Mouse (Mus musculus): ENCODE results near the gene Vps51.

Gene Vps51

GRCm38 (mm10) chr19:6076564-6077393, at the start of gene Vps51:
TSS of gene Vps51 (minus strand) at chr19:6077231.
- DNase-seq (ENCODE audit: low spot score in 2 of 2): peak; percentile 73 to 85

- DNase-seq (ENCODE audit: low spot score in 2 of 2): no peak
Measured at GRCm38 (mm10) chr19:6126289-6126688, 49.3 kb upstream of the Vps51 start.

- no peak for DNase-seq (ENCODE audit: low spot score in 2 of 2)
Measured at GRCm38 (mm10) chr19:6124898-6125297, 47.9 kb upstream of the Vps51 start.

GRCm38 (mm10) chr19:6123330-6123729, 46.3 kb upstream of the Vps51 start:
- no peak for DNase-seq (ENCODE audit: low spot score in 2 of 2)

- DNase-seq (ENCODE audit: low spot score in 2 of 2): no peak
Measured at GRCm38 (mm10) chr19:6121761-6122160, 44.7 kb upstream of the Vps51 start.

GRCm38 (mm10) chr19:6118677-6119185, 41.7 kb upstream of the Vps51 start:
- DNase-seq (ENCODE audit: low spot score in 2 of 2): no peak

GRCm38 (mm10) chr19:6117986-6118676, 41.1 kb upstream of the Vps51 start, which contains the start of gene Sac3d1:
TSS of gene Sac3d1 (minus strand) at chr19:6118650.
- DNase-seq (ENCODE audit: low spot score in 2 of 2): peak; percentile 79 to 82

GRCm38 (mm10) chr19:6117346-6117985, 40.4 kb upstream of the Vps51 start:
- DNase-seq (ENCODE audit: low spot score in 2 of 2): no peak

GRCm38 (mm10) chr19:6116113-6116850, 39.3 kb upstream of the Vps51 start:
- no peak for DNase-seq (ENCODE audit: low spot score in 2 of 2)

GRCm38 (mm10) chr19:6113116-6113515, 36.1 kb upstream of the Vps51 start:
- no peak for DNase-seq (ENCODE audit: low spot score in 2 of 2)

GRCm38 (mm10) chr19:6105586-6105985, 28.6 kb upstream of the Vps51 start, which contains the start of gene Naaladl1:
TSS of gene Naaladl1 (plus strand) at chr19:6105782.
- DNase-seq (ENCODE audit: low spot score in 2 of 2): no peak

- no peak for DNase-seq (ENCODE audit: low spot score in 2 of 2)
Measured at GRCm38 (mm10) chr19:6104476-6104875, 27.4 kb upstream of the Vps51 start.

GRCm38 (mm10) chr19:6102169-6102853, 25.3 kb upstream of the Vps51 start:
- DNase-seq (ENCODE audit: low spot score in 2 of 2): no peak

GRCm38 (mm10) chr19:6101186-6101585, 24.2 kb upstream of the Vps51 start:
- no peak for DNase-seq (ENCODE audit: low spot score in 2 of 2)

- no peak for DNase-seq (ENCODE audit: low spot score in 2 of 2)
Measured at GRCm38 (mm10) chr19:6097847-6098246, 20.8 kb upstream of the Vps51 start.

- DNase-seq (ENCODE audit: low spot score in 2 of 2): no peak
Measured at GRCm38 (mm10) chr19:6094119-6094518, 17.1 kb upstream of the Vps51 start, which contains the start of gene AC131692.1. TSS of gene AC131692.1 (plus strand) at chr19:6094419.

- DNase-seq (ENCODE audit: low spot score in 2 of 2): no peak
Measured at GRCm38 (mm10) chr19:6088841-6089240, 11.8 kb upstream of the Vps51 start.

- DNase-seq (ENCODE audit: low spot score in 2 of 2): no peak
Measured at GRCm38 (mm10) chr19:6085417-6085879, 8.4 kb upstream of the Vps51 start.

- peak; percentile 92 to 93 for DNase-seq (ENCODE audit: low spot score in 2 of 2)
Measured at GRCm38 (mm10) chr19:6084478-6085248, 7.6 kb upstream of the Vps51 start, which contains the start of the genes Zfpl1 and Cdca5. TSS of gene Zfpl1 (minus strand) at chr19:6084956. TSS of gene Cdca5 (plus strand) at chr19:6084983.

GRCm38 (mm10) chr19:6082156-6082555, 5.1 kb upstream of the Vps51 start, which contains the start of gene Gm28374:
TSS of gene Gm28374 (minus strand) at chr19:6082256.
- no peak for DNase-seq (ENCODE audit: low spot score in 2 of 2)

Data from frontal cortex, postnatal 25 days (tissue).